1 mouse cellular context compared by ENCODE assay signal in the genomic region with DNA sequence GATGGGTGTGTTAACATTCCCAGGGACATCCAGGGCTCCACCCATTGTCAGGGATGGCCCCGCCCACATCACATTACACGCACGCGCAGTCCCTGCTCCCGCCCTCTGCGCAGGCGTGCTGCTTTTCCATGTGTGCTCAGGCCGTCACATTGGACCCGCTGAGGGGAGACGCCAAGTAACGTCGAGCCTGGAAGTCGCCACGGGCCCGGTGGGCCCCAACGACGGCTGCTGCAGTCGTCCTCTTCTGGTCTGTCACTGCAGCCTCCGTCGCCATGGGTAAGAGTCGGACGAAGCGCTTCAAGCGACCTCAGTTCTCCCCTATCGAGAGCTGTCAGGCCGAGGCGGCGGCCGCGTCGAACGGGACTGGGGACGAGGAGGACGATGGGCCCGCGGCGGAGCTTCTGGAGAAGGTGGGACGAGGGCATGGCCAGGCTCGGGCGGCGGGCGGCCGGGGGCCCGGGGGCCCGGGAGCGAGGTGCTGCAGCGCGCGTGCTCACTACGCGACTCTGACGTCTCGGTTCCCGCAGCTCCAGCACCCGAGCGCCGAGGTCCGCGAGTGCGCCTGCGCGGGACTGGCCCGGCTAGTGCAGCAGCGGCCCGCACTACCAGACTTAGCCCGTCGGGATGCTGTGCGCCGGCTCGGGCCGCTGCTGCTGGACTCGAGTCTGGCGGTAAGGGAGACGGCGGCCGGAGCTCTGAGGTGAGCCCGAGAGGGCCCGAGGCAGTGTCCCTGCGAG.
TF ChIP-seq lines count a peak whose summit lies in the region.

A gene (plus strand): TSS at position 108 of the 737 bp plus-strand sequence.

TF ChIP-seq in CH12.LX, 34 proteins besides CTCF, POLR2A, EP300 and RAD21 (continued from another document):
- 0 out of 2 replicates have a peak, but pooled peaks have one; percentile 53 for TF ChIP-seq KAT2A (IDR thresholded peaks at IDR 0.05; ENCODE audit: insufficient replicate concordance, low read length)
- TF ChIP-seq ELF1 (IDR thresholded peaks at IDR 0.05; ENCODE audit: low read depth, low read length): peak; percentile 39
- no peak; the same call in 1 of the 2 replicates for TF ChIP-seq TBP (conservative IDR thresholded peaks at IDR 0.05; ENCODE audit: low read depth, low read length)
- no peak for TF ChIP-seq USF1 (IDR thresholded peaks at IDR 0.05; ENCODE audit: low read depth, low read length)
- peak; percentile 36; the same call in 1 of the 2 replicates for TF ChIP-seq MEF2A (IDR thresholded peaks at IDR 0.05; ENCODE audit: borderline replicate concordance, low read depth, low read length)
- TF ChIP-seq CHD2 (IDR thresholded peaks at IDR 0.05; ENCODE audit: low read length): no peak
- no peak for TF ChIP-seq ZKSCAN1 (IDR thresholded peaks at IDR 0.05; ENCODE audit: borderline replicate concordance, low read depth, low read length)
- TF ChIP-seq RCOR1 (conservative IDR thresholded peaks at IDR 0.05; ENCODE audit: low read depth, low read length): 0 out of 2 replicates have a peak, but pooled peaks have one; percentile 19
- peak; percentile 93 for TF ChIP-seq MYC (IDR thresholded peaks at IDR 0.05; ENCODE audit: low read depth, low read length)
- peak; percentile 91 for TF ChIP-seq SIN3A (IDR thresholded peaks at IDR 0.05; ENCODE audit: low read length)
- peak; percentile 67 for TF ChIP-seq HCFC1 (IDR thresholded peaks at IDR 0.05; ENCODE audit: low read depth, low read length)
- peak; percentile 91 for TF ChIP-seq MAX (IDR thresholded peaks at IDR 0.05; ENCODE audit: low read length)
- peak; percentile 71 for TF ChIP-seq TCF12 (IDR thresholded peaks at IDR 0.05; ENCODE audit: low read depth, low read length)
- TF ChIP-seq USF2 (conservative IDR thresholded peaks at IDR 0.05; ENCODE audit: low read depth, low read length): no peak
- TF ChIP-seq ZMIZ1 (IDR thresholded peaks at IDR 0.05; ENCODE audit: low read depth, low read length): peak; percentile 90; the same call in 1 of the 2 replicates
- 0 out of 2 replicates have a peak, but pooled peaks have one; percentile 80 for TF ChIP-seq UBTF (IDR thresholded peaks at IDR 0.05; ENCODE audit: low read depth, low read length)
- 0 out of 2 replicates have a peak, but pooled peaks have one; percentile 51 for TF ChIP-seq MAZ (IDR thresholded peaks at IDR 0.05; ENCODE audit: low read depth, low read length)
- TF ChIP-seq IRF4 (IDR thresholded peaks at IDR 0.05; ENCODE audit: low read depth, low read length): peak; percentile 34; the same call in 1 of the 2 replicates
- TF ChIP-seq CHD1 (IDR thresholded peaks at IDR 0.05; ENCODE audit: low read depth, low read length): no peak
- TF ChIP-seq ETS1 (conservative IDR thresholded peaks at IDR 0.05; ENCODE audit: low read depth, low read length): no peak
- peak; percentile 90 for TF ChIP-seq POLR2AphosphoS2 (IDR thresholded peaks at IDR 0.05; ENCODE audit: low read depth, low read length)
- peak; percentile 73 for TF ChIP-seq BHLHE40 (IDR thresholded peaks at IDR 0.05; ENCODE audit: low read depth, low read length)
- TF ChIP-seq MAFK (IDR thresholded peaks at IDR 0.05; ENCODE audit: insufficient replicate concordance, low read length): no peak
- no peak for TF ChIP-seq PAX5 (IDR thresholded peaks at IDR 0.05; ENCODE audit: low read length)
- peak; percentile 91 for TF ChIP-seq NRF1 (IDR thresholded peaks at IDR 0.05; ENCODE audit: low read depth, low read length)
